Mouse (Mus musculus) fibroblast of lung, adult 2 months (primary cell): Measurements from ENCODE around the gene Coa6.
A peak's percentile ranks its signal among the peaks of the same experiment; 100 is the strongest.

Experiments used
- DNase-seq: peaks from one replicate; pipeline ENCODE4 v3.0.0-alpha.2; 2011; ENCODE audit warnings: low read depth

Coa6 gene

GRCm38 (mm10) chr8:126464071-126464470 lies 41.8 kb downstream of the Coa6 start:
- DNase-seq: no peak

GRCm38 (mm10) chr8:126473802-126474298 lies 51.5 kb downstream of the Coa6 start:
- DNase-seq: no peak

- peak; percentile 63 for DNase-seq
These were observed 52.2 kb downstream of the Coa6 start, which contains the start of gene Tarbp1 for GRCm38 (mm10) chr8:126474299-126475187. Gene Tarbp1 (minus strand): TSS chr8:126475065.
